Mouse (Mus musculus): ENCODE measurements around the gene Olfr560. TPM values are rescaled to one million over a fixed set of nuclear protein-coding genes. Genes with fewer than 3 reads are reported as not detected.

Olfr560 gene
- total and polyA plus RNA-seq, 3 experiments: not detected

Other genes with a start within 250 kb of the Olfr560 start
Only the 20 nearest of the 31 such genes appear.
- gene Olfr551, start 167.5 kb downstream of the Olfr560 start, total RNA-seq (2012; rRNA removed): not detected in 2 replicates
- not detected in 2 replicates for gene Olfr551, start 167.5 kb downstream of the Olfr560 start, total RNA-seq (2014; rRNA removed)
- not detected in 2 replicates for gene Olfr551, start 167.5 kb downstream of the Olfr560 start, polyA plus RNA-seq (2012; ENCODE audit: insufficient read length, low read depth)
- gene Olfr552, start 161.6 kb downstream of the Olfr560 start, total RNA-seq (2012; rRNA removed): not detected in 2 replicates
- not detected in 2 replicates for gene Olfr552, start 161.6 kb downstream of the Olfr560 start, total RNA-seq (2014; rRNA removed)
- 0.16 TPM in 1 of 2 replicates, not detected in the other for gene Olfr552, start 161.6 kb downstream of the Olfr560 start, polyA plus RNA-seq (2012; ENCODE audit: insufficient read length, low read depth)
- not detected in 2 replicates for gene Olfr553, start 141.1 kb downstream of the Olfr560 start, total RNA-seq (2012; rRNA removed)
- not detected in 2 replicates for gene Olfr553, start 141.1 kb downstream of the Olfr560 start, total RNA-seq (2014; rRNA removed)
- gene Olfr553, start 141.1 kb downstream of the Olfr560 start, polyA plus RNA-seq (2012; ENCODE audit: insufficient read length, low read depth): not detected in 2 replicates
- not detected in 2 replicates for gene Olfr554, start 120.9 kb downstream of the Olfr560 start, total RNA-seq (2012; rRNA removed)
- gene Olfr554, start 120.9 kb downstream of the Olfr560 start, total RNA-seq (2014; rRNA removed): not detected in 2 replicates
- not detected in 2 replicates for gene Olfr554, start 120.9 kb downstream of the Olfr560 start, polyA plus RNA-seq (2012; ENCODE audit: insufficient read length, low read depth)
- gene Olfr555, start 100.5 kb downstream of the Olfr560 start, total RNA-seq (2012; rRNA removed): not detected in 2 replicates
- gene Olfr555, start 100.5 kb downstream of the Olfr560 start, total RNA-seq (2014; rRNA removed): not detected in 2 replicates
- gene Olfr555, start 100.5 kb downstream of the Olfr560 start, polyA plus RNA-seq (2012; ENCODE audit: insufficient read length, low read depth): not detected in 2 replicates
- not detected in 2 replicates for gene Olfr556, start 94.5 kb downstream of the Olfr560 start, total RNA-seq (2012; rRNA removed)
- not detected in 2 replicates for gene Olfr556, start 94.5 kb downstream of the Olfr560 start, total RNA-seq (2014; rRNA removed)
- gene Olfr556, start 94.5 kb downstream of the Olfr560 start, polyA plus RNA-seq (2012; ENCODE audit: insufficient read length, low read depth): not detected in 2 replicates
- gene Trim68, start 72.0 kb downstream of the Olfr560 start, total RNA-seq (2012; rRNA removed): 6.5 and 8.1 TPM in 2 replicates
- gene Trim68, start 72.0 kb downstream of the Olfr560 start, total RNA-seq (2014; rRNA removed): 7.7 and 8.0 TPM in 2 replicates
- 10.9 and 11.6 TPM in 2 replicates for gene Trim68, start 72.0 kb downstream of the Olfr560 start, polyA plus RNA-seq (2012; ENCODE audit: insufficient read length, low read depth)
- not detected in 2 replicates for gene Olfr557, start 63.5 kb downstream of the Olfr560 start, total RNA-seq (2012; rRNA removed)
- gene Olfr557, start 63.5 kb downstream of the Olfr560 start, total RNA-seq (2014; rRNA removed): not detected in 2 replicates
- not detected in 2 replicates for gene Olfr557, start 63.5 kb downstream of the Olfr560 start, polyA plus RNA-seq (2012; ENCODE audit: insufficient read length, low read depth)
- gene Olfr558, start 57.2 kb downstream of the Olfr560 start, total RNA-seq (2012; rRNA removed): not detected in 2 replicates
- gene Olfr558, start 57.2 kb downstream of the Olfr560 start, total RNA-seq (2014; rRNA removed): not detected in 2 replicates
- not detected in 2 replicates for gene Olfr558, start 57.2 kb downstream of the Olfr560 start, polyA plus RNA-seq (2012; ENCODE audit: insufficient read length, low read depth)
- gene Olfr33, start 40.3 kb downstream of the Olfr560 start, total RNA-seq (2012; rRNA removed): not detected in 2 replicates
- gene Olfr33, start 40.3 kb downstream of the Olfr560 start, total RNA-seq (2014; rRNA removed): not detected in 2 replicates
- gene Olfr33, start 40.3 kb downstream of the Olfr560 start, polyA plus RNA-seq (2012; ENCODE audit: insufficient read length, low read depth): not detected in 2 replicates
- gene Olfr559, start 31.9 kb downstream of the Olfr560 start, total RNA-seq (2012; rRNA removed): not detected in 2 replicates
- not detected in 2 replicates for gene Olfr559, start 31.9 kb downstream of the Olfr560 start, total RNA-seq (2014; rRNA removed)
- gene Olfr559, start 31.9 kb downstream of the Olfr560 start, polyA plus RNA-seq (2012; ENCODE audit: insufficient read length, low read depth): not detected in 2 replicates
- not detected in 2 replicates for gene Olfr78, start 105 bp upstream of the Olfr560 start, total RNA-seq (2012; rRNA removed)
- gene Olfr78, start 105 bp upstream of the Olfr560 start, total RNA-seq (2014; rRNA removed): not detected in 2 replicates
- gene Olfr78, start 105 bp upstream of the Olfr560 start, polyA plus RNA-seq (2012; ENCODE audit: insufficient read length, low read depth): not detected in 2 replicates
- not detected in 2 replicates for gene Olfr561, start 11.9 kb upstream of the Olfr560 start, total RNA-seq (2012; rRNA removed)
- gene Olfr561, start 11.9 kb upstream of the Olfr560 start, total RNA-seq (2014; rRNA removed): not detected in 2 replicates
- not detected in 2 replicates for gene Olfr561, start 11.9 kb upstream of the Olfr560 start, polyA plus RNA-seq (2012; ENCODE audit: insufficient read length, low read depth)
- gene Olfr564, start 44.1 kb upstream of the Olfr560 start, total RNA-seq (2012; rRNA removed): not detected in 2 replicates
- gene Olfr564, start 44.1 kb upstream of the Olfr560 start, total RNA-seq (2014; rRNA removed): not detected in 2 replicates
- gene Olfr564, start 44.1 kb upstream of the Olfr560 start, polyA plus RNA-seq (2012; ENCODE audit: insufficient read length, low read depth): not detected in 2 replicates
- gene Olfr566, start 99.4 kb upstream of the Olfr560 start, total RNA-seq (2012; rRNA removed): not detected in 2 replicates
- gene Olfr566, start 99.4 kb upstream of the Olfr560 start, total RNA-seq (2014; rRNA removed): not detected in 2 replicates
- gene Olfr566, start 99.4 kb upstream of the Olfr560 start, polyA plus RNA-seq (2012; ENCODE audit: insufficient read length, low read depth): not detected in 2 replicates
- not detected in 2 replicates for gene Olfr568, start 117.8 kb upstream of the Olfr560 start, total RNA-seq (2012; rRNA removed)
- gene Olfr568, start 117.8 kb upstream of the Olfr560 start, total RNA-seq (2014; rRNA removed): not detected in 2 replicates
- not detected in 2 replicates for gene Olfr568, start 117.8 kb upstream of the Olfr560 start, polyA plus RNA-seq (2012; ENCODE audit: insufficient read length, low read depth)
- not detected in 2 replicates for gene Olfr569, start 131.5 kb upstream of the Olfr560 start, total RNA-seq (2012; rRNA removed)
- gene Olfr569, start 131.5 kb upstream of the Olfr560 start, total RNA-seq (2014; rRNA removed): not detected in 2 replicates
- not detected in 2 replicates for gene Olfr569, start 131.5 kb upstream of the Olfr560 start, polyA plus RNA-seq (2012; ENCODE audit: insufficient read length, low read depth)
- not detected in 2 replicates for gene Olfr570, start 135.2 kb upstream of the Olfr560 start, total RNA-seq (2012; rRNA removed)
- gene Olfr570, start 135.2 kb upstream of the Olfr560 start, total RNA-seq (2014; rRNA removed): not detected in 2 replicates
- not detected in 2 replicates for gene Olfr570, start 135.2 kb upstream of the Olfr560 start, polyA plus RNA-seq (2012; ENCODE audit: insufficient read length, low read depth)
- gene Olfr571, start 158.2 kb upstream of the Olfr560 start, total RNA-seq (2012; rRNA removed): not detected in 2 replicates
- not detected in 2 replicates for gene Olfr571, start 158.2 kb upstream of the Olfr560 start, total RNA-seq (2014; rRNA removed)
- gene Olfr571, start 158.2 kb upstream of the Olfr560 start, polyA plus RNA-seq (2012; ENCODE audit: insufficient read length, low read depth): not detected in 2 replicates
- gene Olfr572, start 165.0 kb upstream of the Olfr560 start, total RNA-seq (2012; rRNA removed): not detected in 2 replicates
- gene Olfr572, start 165.0 kb upstream of the Olfr560 start, total RNA-seq (2014; rRNA removed): not detected in 2 replicates
- gene Olfr572, start 165.0 kb upstream of the Olfr560 start, polyA plus RNA-seq (2012; ENCODE audit: insufficient read length, low read depth): not detected in 2 replicates

Data from CH12.LX (cell line).